Mouse (Mus musculus) liver, adult 2 months (tissue): Measurements from ENCODE around the gene Shank3.

Experiments
- CTCF ChIP-seq: fragments of 200-500 bp; IDR thresholded peaks from 2 replicates; pipeline ENCODE4 v1.5.1; 2011; ENCODE audit warnings: low read depth, low read length, control low read depth
- POLR2A ChIP-seq: fragments of 200-500 bp; IDR thresholded peaks from 2 replicates; pipeline ENCODE4 v1.6.1; 2011; ENCODE audit warnings: low read length, control low read depth; ENCODE audit not compliant: insufficient read depth; ENCODE audit errors: extremely low read depth

DNA sequence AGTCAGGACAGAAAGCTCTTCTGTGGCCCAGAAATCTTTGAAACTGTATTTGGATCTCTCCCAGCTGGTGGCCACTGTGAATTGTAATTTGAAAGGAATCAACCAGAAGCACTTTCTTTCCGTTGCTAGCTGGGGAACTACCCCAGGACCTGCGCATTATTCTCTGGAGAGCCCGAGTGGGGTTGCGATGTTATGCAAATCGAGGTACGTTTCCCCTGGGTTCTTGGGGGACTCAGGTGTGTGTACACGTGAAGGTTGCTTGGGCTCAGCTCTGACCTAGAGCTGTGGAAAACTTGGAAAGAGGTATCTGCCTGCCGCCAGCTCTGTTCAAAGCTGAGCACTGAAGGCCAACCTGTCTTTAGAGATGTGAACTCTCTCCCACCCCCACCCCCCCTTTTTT, 21.6 kb upstream of the Shank3 start:
- TF ChIP-seq CTCF (no peak), POLR2A (no peak)
